Mouse (Mus musculus): ENCODE results near the gene Fam196b. TPM values are rescaled to one million over a fixed set of nuclear protein-coding genes. Genes with fewer than 3 reads are reported as not detected.

Gene Fam196b
- total RNA-seq, 2 experiments from 2014 or later: 0.86 to 0.89 TPM

GRCm38 (mm10) chr11:34323664-34324063 lies 9.0 kb downstream of the Fam196b start:
- no peak for DNase-seq (ENCODE audit: extremely low spot score in 1 of 2, low spot score in 1 of 2)

- no peak for DNase-seq (ENCODE audit: extremely low spot score in 1 of 2, low spot score in 1 of 2)
These were observed 17.9 kb downstream of the Fam196b start for GRCm38 (mm10) chr11:34332344-34333031.

GRCm38 (mm10) chr11:34337907-34338306 lies 23.3 kb downstream of the Fam196b start:
- DNase-seq (ENCODE audit: extremely low spot score in 1 of 2, low spot score in 1 of 2): no peak

- DNase-seq (ENCODE audit: extremely low spot score in 1 of 2, low spot score in 1 of 2): no peak
These were observed 25.1 kb downstream of the Fam196b start for GRCm38 (mm10) chr11:34339693-34340092.

- no peak for DNase-seq (ENCODE audit: extremely low spot score in 1 of 2, low spot score in 1 of 2)
These were observed 29.2 kb downstream of the Fam196b start for GRCm38 (mm10) chr11:34343742-34344307.

- DNase-seq (ENCODE audit: extremely low spot score in 1 of 2, low spot score in 1 of 2): no peak
These were observed 29.7 kb downstream of the Fam196b start for GRCm38 (mm10) chr11:34344310-34344709.

- DNase-seq (ENCODE audit: extremely low spot score in 1 of 2, low spot score in 1 of 2): peak; percentile 32 to 60
These were observed 33.8 kb downstream of the Fam196b start for GRCm38 (mm10) chr11:34348287-34348918.

GRCm38 (mm10) chr11:34349453-34350056 lies 34.9 kb downstream of the Fam196b start:
- no peak for DNase-seq (ENCODE audit: extremely low spot score in 1 of 2, low spot score in 1 of 2)

GRCm38 (mm10) chr11:34355406-34355805 lies 40.8 kb downstream of the Fam196b start:
- no peak for DNase-seq (ENCODE audit: extremely low spot score in 1 of 2, low spot score in 1 of 2)

- DNase-seq (ENCODE audit: extremely low spot score in 1 of 2, low spot score in 1 of 2): no peak
These were observed 41.5 kb downstream of the Fam196b start for GRCm38 (mm10) chr11:34356109-34356508.

- DNase-seq (ENCODE audit: extremely low spot score in 1 of 2, low spot score in 1 of 2): no peak
These were observed 57.6 kb downstream of the Fam196b start for GRCm38 (mm10) chr11:34372224-34372623.

GRCm38 (mm10) chr11:34375557-34375956 lies 60.9 kb downstream of the Fam196b start:
- DNase-seq (ENCODE audit: extremely low spot score in 1 of 2, low spot score in 1 of 2): no peak

GRCm38 (mm10) chr11:34377649-34378048 lies 63.0 kb downstream of the Fam196b start:
- no peak for DNase-seq (ENCODE audit: extremely low spot score in 1 of 2, low spot score in 1 of 2)

GRCm38 (mm10) chr11:34383501-34383900 lies 68.9 kb downstream of the Fam196b start:
- no peak for DNase-seq (ENCODE audit: extremely low spot score in 1 of 2, low spot score in 1 of 2)

GRCm38 (mm10) chr11:34384178-34384577 lies 69.6 kb downstream of the Fam196b start:
- DNase-seq (ENCODE audit: extremely low spot score in 1 of 2, low spot score in 1 of 2): no peak

- DNase-seq (ENCODE audit: extremely low spot score in 1 of 2, low spot score in 1 of 2): no peak
These were observed 70.5 kb downstream of the Fam196b start for GRCm38 (mm10) chr11:34385001-34385688.

- DNase-seq (ENCODE audit: extremely low spot score in 1 of 2, low spot score in 1 of 2): no peak
These were observed 74.9 kb downstream of the Fam196b start for GRCm38 (mm10) chr11:34389261-34390116.

- no peak for DNase-seq (ENCODE audit: extremely low spot score in 1 of 2, low spot score in 1 of 2)
These were observed 77.5 kb downstream of the Fam196b start for GRCm38 (mm10) chr11:34392105-34392504.

GRCm38 (mm10) chr11:34395802-34396201 lies 81.2 kb downstream of the Fam196b start:
- DNase-seq (ENCODE audit: extremely low spot score in 1 of 2, low spot score in 1 of 2): no peak

- no peak for DNase-seq (ENCODE audit: extremely low spot score in 1 of 2, low spot score in 1 of 2)
These were observed 83.0 kb downstream of the Fam196b start for GRCm38 (mm10) chr11:34397661-34398060.
